Mouse (Mus musculus) heart, adult 2 months (tissue): ENCODE data around the gene Rhof. TPM values are rescaled to one million over a fixed set of nuclear protein-coding genes. Genes with fewer than 3 reads are reported as not detected.
A peak's percentile ranks its signal among the peaks of the same experiment; 100 is the strongest.

Experiments used
- DNase-seq, 2 experiments: peaks; one replicate each; pipeline ENCODE4 v3.0.0; 2021
- H3K27ac ChIP-seq: fragments of 200-600 bp; 2 replicates; pipeline ENCODE4 v1.8.1; 2022
- H3K27me3 ChIP-seq: fragments of 200-500 bp; 2 replicates; pipeline ENCODE4 v1.6.1; 2012; ENCODE audit warnings: mild to moderate bottlenecking, low read length, inconsistent platforms, mixed read lengths; ENCODE audit not compliant: control insufficient read depth, insufficient read depth
- H3K36me3 ChIP-seq: fragments of 200-500 bp; 2 replicates; pipeline ENCODE4 v1.6.1; 2012; ENCODE audit warnings: low read length, inconsistent platforms; ENCODE audit not compliant: control insufficient read depth, insufficient read depth
- H3K4me1 ChIP-seq: fragments of 200-500 bp; 2 replicates; pipeline ENCODE4 v1.6.1; 2011; ENCODE audit warnings: low read length; ENCODE audit not compliant: control insufficient read depth, insufficient read depth
- H3K4me3 ChIP-seq: fragments of 200-600 bp; 2 replicates; pipeline ENCODE4 v1.8.1; 2022
- H3K79me2 ChIP-seq: fragments of 200-500 bp; replicated peaks from 2 replicates; pipeline ENCODE4 v1.6.1; 2012; ENCODE audit warnings: mild to moderate bottlenecking, inconsistent platforms, low read length, moderate library complexity, mixed read lengths; ENCODE audit not compliant: control insufficient read depth, insufficient read depth
- H3K9ac ChIP-seq: fragments of 200-500 bp; 2 replicates; pipeline ENCODE4 v1.6.1; 2012; ENCODE audit warnings: low read depth, mild to moderate bottlenecking, control low read depth, inconsistent platforms, low read length, mixed read lengths
- CTCF ChIP-seq: fragments of 200-600 bp; IDR thresholded peaks from 2 replicates; pipeline ENCODE4 v1.8.1; 2022; ENCODE audit warnings: antibody characterized with exemption, mild to moderate bottlenecking, moderate library complexity
- EP300 ChIP-seq: fragments of 200-500 bp; IDR thresholded peaks from 2 replicates; pipeline ENCODE4 v1.6.1; 2011; ENCODE audit warnings: low read depth, low read length, control low read depth; ENCODE audit not compliant: insufficient read depth
- POLR2A ChIP-seq: fragments of 200-500 bp; IDR thresholded peaks from 2 replicates; pipeline ENCODE4 v1.6.1; 2011; ENCODE audit warnings: mild to moderate bottlenecking, low read depth, low read length, control low read depth; ENCODE audit not compliant: insufficient read depth
- WGBS: fragments of 180-500 bp; shearing (Covaris S2); methylation state at CpG from one replicate; pipeline ENCODE4 v1.1.7; 2018; 5-methylcytosine and 5-hydroxymethylcytosine counted together
- intact Hi-C: fragments of 180-260 bp; cut with DNase I; formaldehyde crosslinking; loops from one replicate; pipeline ENCODE4 v1.15.1; 2025
- polyA plus RNA-seq: library from polyadenylated mRNA; depleted of rRNA; stranded (reverse); fragments of >200 nt; gene quantifications from 2 replicates; pipeline ENCODE4 v1.2.3, GENCODE M21; 2012
- total RNA-seq, 2 experiments: library from RNA; stranded (reverse); gene quantifications; 2 replicates each; pipeline ENCODE4 v1.2.3; 2021

Rhof gene
- total and polyA plus RNA-seq, 3 experiments: 0.64 to 2.3 (median 0.70) TPM

GRCm38 (mm10) chr5:123157972-123158371 is 25.5 kb upstream of the Rhof start:
- intact Hi-C loops: no loop called here
- TF ChIP-seq EP300: no peak
- no peak for TF ChIP-seq CTCF
- TF ChIP-seq POLR2A: no peak
- WGBS: 69% methylated on average over 4 of the region's 4 CpGs
- H3K9ac ChIP-seq: no peak overlapping the region
- H3K27me3 ChIP-seq: no peaks in the 10 kb centered on the region
- no peaks in the 10 kb centered on the region for H3K36me3 ChIP-seq
- no peak overlapping the region for H3K4me3 ChIP-seq
- no peak for DNase-seq
- H3K4me1 ChIP-seq: no peaks in the 10 kb centered on the region
- no peak overlapping the region for H3K27ac ChIP-seq
- H3K79me2 ChIP-seq: no peaks in the 10 kb centered on the region; the same call in 1 of the 2 replicates

GRCm38 (mm10) chr5:123156763-123157162 is 24.3 kb upstream of the Rhof start:
- peak; percentile 68 for TF ChIP-seq CTCF
- no peak for TF ChIP-seq POLR2A
- Histone ChIP-seq H3K4me1 (no peaks in the 10 kb centered on the region), H3K9ac (no peak overlapping the region), H3K4me3 (no peak overlapping the region), H3K27ac (no peak overlapping the region), H3K36me3 (no peaks in the 10 kb centered on the region), H3K79me2 (no peaks in the 10 kb centered on the region; the same call in none of the 2 replicates), H3K27me3 (no peaks in the 10 kb centered on the region)
- intact Hi-C loops: no loop called here
- 87% methylated on average over 12 of the region's 12 CpGs for WGBS
- DNase-seq: no peak

GRCm38 (mm10) chr5:123155425-123155824 is 22.9 kb upstream of the Rhof start:
- Histone ChIP-seq H3K27me3 (no peaks in the 10 kb centered on the region), H3K36me3 (no peaks in the 10 kb centered on the region; the same call in 1 of the 2 replicates), H3K27ac (no peak overlapping the region), H3K4me1 (no peaks in the 10 kb centered on the region; the same call in 1 of the 2 replicates), H3K4me3 (no peak overlapping the region), H3K79me2 (no peaks in the 10 kb centered on the region; the same call in none of the 2 replicates), H3K9ac (no peak overlapping the region)
- 37% methylated on average over 7 of the region's 7 CpGs for WGBS
- DNase-seq: peak; percentile 67 to 74
- intact Hi-C loops: loop anchor here (1.0 kb wide), 1 partner anchor 38 kb away; no protein-coding TSS in a partner anchor
- peak; percentile 84 for TF ChIP-seq CTCF
- peak; percentile 83 for TF ChIP-seq EP300
- TF ChIP-seq POLR2A: no peak

GRCm38 (mm10) chr5:123152901-123153300 is 20.4 kb upstream of the Rhof start:
- Histone ChIP-seq H3K4me3 (no peak overlapping the region), H3K27ac (no peak overlapping the region), H3K27me3 (no peaks in the 10 kb centered on the region), H3K9ac (no peak overlapping the region), H3K4me1 (peaks cover 6% of the 10 kb centered on the region), H3K79me2 (peaks cover 6% of the 10 kb centered on the region), H3K36me3 (peaks cover 4% of the 10 kb centered on the region; the same call in 1 of the 2 replicates)
- intact Hi-C loops: no loop called here
- TF ChIP-seq POLR2A (no peak), CTCF (no peak), EP300 (no peak)
- no peak for DNase-seq
- 64% methylated on average over 1 of the region's 1 CpGs for WGBS

- no peak overlapping the region for H3K4me3 ChIP-seq
- peaks cover 6% of the 10 kb centered on the region for H3K4me1 ChIP-seq
- intact Hi-C loops: no loop called here
- DNase-seq: no peak
- peaks cover 4% of the 10 kb centered on the region; the same call in 1 of the 2 replicates for H3K36me3 ChIP-seq
- no peak overlapping the region for H3K27ac ChIP-seq
- WGBS: 79% methylated on average over 19 of the region's 19 CpGs
- TF ChIP-seq EP300: no peak
- no peak for TF ChIP-seq POLR2A
- no peak for TF ChIP-seq CTCF
- no peaks in the 10 kb centered on the region for H3K27me3 ChIP-seq
- H3K79me2 ChIP-seq: peaks cover 8% of the 10 kb centered on the region
- H3K9ac ChIP-seq: no peak overlapping the region
Measured at GRCm38 (mm10) chr5:123151707-123152362, 19.3 kb upstream of the Rhof start.

GRCm38 (mm10) chr5:123151077-123151476 is 18.6 kb upstream of the Rhof start:
- WGBS: 29% methylated on average over 7 of the region's 7 CpGs
- Histone ChIP-seq H3K4me1 (peaks cover 6% of the 10 kb centered on the region), H3K36me3 (peaks cover 4% of the 10 kb centered on the region; the same call in 1 of the 2 replicates), H3K4me3 (no peak overlapping the region), H3K27me3 (no peaks in the 10 kb centered on the region), H3K9ac (no peak overlapping the region), H3K79me2 (peaks cover 8% of the 10 kb centered on the region), H3K27ac (no peak overlapping the region)
- TF ChIP-seq POLR2A: no peak
- no peak for TF ChIP-seq CTCF
- TF ChIP-seq EP300: no peak
- peak; percentile 48 to 72 for DNase-seq
- intact Hi-C loops: no loop called here
